Mouse (Mus musculus) lung, embryonic 14.5 days (tissue): ENCODE data around the gene Zmiz1. TPM values are rescaled to one million over a fixed set of nuclear protein-coding genes. Genes with fewer than 3 reads are reported as not detected.

Source experiments
- ATAC-seq: fragments of 200-750 bp; cut with Nextera tagmentation; 2 replicates; pipeline ENCODE4 v1.8.0; 2017; ENCODE audit warnings: mild to moderate bottlenecking, moderate TSS enrichment, moderate library complexity; ENCODE audit not compliant: insufficient read depth
- DNase-seq: peaks from one replicate; pipeline ENCODE4 v3.0.0-alpha.2; 2015
- H3K27ac ChIP-seq: fragments of 300-500 bp; sonication (generic); 2 replicates; pipeline ENCODE4 v1.5.1; 2014; ENCODE audit warnings: low read depth, mild to moderate bottlenecking, moderate library complexity
- H3K27me3 ChIP-seq: fragments of 300-500 bp; sonication (generic); 2 replicates; pipeline ENCODE4 v1.6.1; 2014; ENCODE audit warnings: low read length, control low read depth; ENCODE audit not compliant: insufficient read depth
- H3K36me3 ChIP-seq: fragments of 300-500 bp; sonication (generic); 2 replicates; pipeline ENCODE4 v1.6.1; 2014; ENCODE audit warnings: control low read depth; ENCODE audit not compliant: insufficient read depth
- H3K4me1 ChIP-seq: fragments of 300-500 bp; sonication (generic); 2 replicates; pipeline ENCODE4 v1.6.1; 2014; ENCODE audit warnings: antibody characterized with exemption, control low read depth; ENCODE audit not compliant: insufficient read depth
- H3K4me2 ChIP-seq: fragments of 300-500 bp; sonication (generic); 2 replicates; pipeline ENCODE4 v1.6.1; 2014; ENCODE audit warnings: mild to moderate bottlenecking
- H3K4me3 ChIP-seq: fragments of 300-500 bp; sonication (generic); 2 replicates; pipeline ENCODE4 v1.5.1; 2014; ENCODE audit warnings: low read depth, low read length
- H3K9ac ChIP-seq: fragments of 300-500 bp; sonication (generic); 2 replicates; pipeline ENCODE4 v1.6.1; 2014
- H3K9me3 ChIP-seq: fragments of 300-500 bp; sonication (generic); 2 replicates; pipeline ENCODE4 v1.6.1; 2016; ENCODE audit warnings: low read depth, low read length, control low read depth
- CTCF ChIP-seq: IDR thresholded peaks from 2 replicates; pipeline ENCODE4 v1.5.1; 2016; ENCODE audit warnings: antibody characterized with exemption, low read depth
- WGBS: fragments of 180-500 bp; shearing (Covaris S2); extraction: QIAGEN DNeasy Blood & Tissue Kit; methylation state at CpG from one replicate; pipeline ENCODE4 v1.1.7; 2014; 5-methylcytosine and 5-hydroxymethylcytosine counted together
- polyA plus RNA-seq: library from polyadenylated mRNA; unstranded; fragments of >200 nt; fragmentation: Nextera tagmentation; extraction: Ambion mirVana; gene quantifications from 2 replicates; pipeline ENCODE4 v1.2.1, GENCODE M21; 2014

Gene Zmiz1
- polyA plus RNA-seq, 1 experiment from 2014 or later = 33.5 TPM

GRCm38 (mm10) chr14:25619066-25619762 is 160.2 kb downstream of the Zmiz1 start:
- H3K4me1 ChIP-seq = 0 out of 2 replicates have a peak, but pooled peaks cover 2% of the 10 kb centered on the region
- no peak for ATAC-seq

DNA sequence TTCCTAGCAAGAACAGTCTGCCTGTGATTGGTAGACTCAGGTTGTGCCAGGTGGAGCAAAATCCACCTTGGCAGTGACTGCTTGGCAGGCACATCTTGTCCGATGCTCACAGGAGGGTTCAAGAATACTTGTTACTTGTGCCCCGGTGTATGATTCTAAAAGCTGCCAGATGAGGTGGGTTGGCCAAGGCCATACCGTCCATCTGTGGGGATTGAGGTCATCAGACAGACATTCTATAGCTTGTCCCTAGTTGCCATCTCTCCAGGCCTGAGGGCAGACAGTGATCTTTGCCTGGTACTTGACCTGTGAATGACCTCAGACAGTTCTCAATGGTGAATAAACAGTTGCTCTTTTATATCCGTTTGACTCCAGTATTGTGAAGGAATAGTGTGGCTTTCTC is 161.8 kb downstream of the Zmiz1 start:
- H3K27ac ChIP-seq = no peak overlapping the region
- H3K4me2 ChIP-seq = no peak overlapping the region
- DNase-seq (no peak), ATAC-seq (no peak)
- no peak overlapping the region for H3K4me3 ChIP-seq
- no peaks in the 10 kb centered on the region for H3K27me3 ChIP-seq
- TF ChIP-seq CTCF = no peak
- no peaks in the 10 kb centered on the region for H3K9me3 ChIP-seq
- H3K36me3 ChIP-seq = peaks cover 20% of the 10 kb centered on the region
- H3K9ac ChIP-seq = no peak overlapping the region
- 51% methylated on average over 4 of the region's 4 CpGs for WGBS
- no peaks in the 10 kb centered on the region for H3K4me1 ChIP-seq

More at GRCm38 (mm10) chr14:25619066-25619762, 160.2 kb downstream of the Zmiz1 start:
- H3K4me3 ChIP-seq = no peak overlapping the region
- TF ChIP-seq CTCF = no peak
- no peak overlapping the region for H3K9ac ChIP-seq
- no peaks in the 10 kb centered on the region for H3K9me3 ChIP-seq
- no peak overlapping the region for H3K4me2 ChIP-seq
- 75% methylated on average over 4 of the region's 4 CpGs for WGBS
- peaks cover 11% of the 10 kb centered on the region; the same call in 1 of the 2 replicates for H3K36me3 ChIP-seq
- no peaks in the 10 kb centered on the region for H3K27me3 ChIP-seq
- H3K27ac ChIP-seq = no peak overlapping the region
- no peak for DNase-seq

- DNase-seq (no peak), ATAC-seq (no peak)
- no peaks in the 10 kb centered on the region for H3K27me3 ChIP-seq
- no peak overlapping the region for H3K4me2 ChIP-seq
- H3K4me3 ChIP-seq = no peak overlapping the region
- H3K9me3 ChIP-seq = no peaks in the 10 kb centered on the region
- H3K4me1 ChIP-seq = no peaks in the 10 kb centered on the region
- peak overlapping the region; percentile 66; the same call in 1 of the 2 replicates for H3K27ac ChIP-seq
- peaks cover 21% of the 10 kb centered on the region for H3K36me3 ChIP-seq
- H3K9ac ChIP-seq = no peak overlapping the region
- TF ChIP-seq CTCF = no peak
- WGBS = 45% methylated on average over 7 of the region's 7 CpGs
These were observed 164.7 kb downstream of the Zmiz1 start for GRCm38 (mm10) chr14:25623698-25624097.

- H3K4me1 ChIP-seq = no peaks in the 10 kb centered on the region
- ATAC-seq (no peak), DNase-seq (no peak)
- no peak for TF ChIP-seq CTCF
- H3K9me3 ChIP-seq = no peaks in the 10 kb centered on the region
- H3K27ac ChIP-seq = no peak overlapping the region
- no peak overlapping the region for H3K4me2 ChIP-seq
- 66% methylated on average over 6 of the region's 6 CpGs for WGBS
- no peak overlapping the region for H3K9ac ChIP-seq
- no peak overlapping the region for H3K4me3 ChIP-seq
- H3K27me3 ChIP-seq = no peaks in the 10 kb centered on the region
- peaks cover 18% of the 10 kb centered on the region for H3K36me3 ChIP-seq
These were observed 165.7 kb downstream of the Zmiz1 start for GRCm38 (mm10) chr14:25624659-25625058.

GRCm38 (mm10) chr14:25627599-25628255 is 168.7 kb downstream of the Zmiz1 start:
- Histone ChIP-seq H3K4me2 (no peak overlapping the region), H3K4me3 (no peak overlapping the region), H3K27me3 (no peaks in the 10 kb centered on the region), H3K4me1 (no peaks in the 10 kb centered on the region), H3K36me3 (peaks cover 18% of the 10 kb centered on the region), H3K9ac (no peak overlapping the region), H3K27ac (no peak overlapping the region), H3K9me3 (no peaks in the 10 kb centered on the region)
- TF ChIP-seq CTCF = no peak
- ATAC-seq (peak; percentile 29; the same call in 1 of the 2 replicates), DNase-seq (no peak)
- WGBS = 61% methylated on average over 3 of the region's 3 CpGs

DNA sequence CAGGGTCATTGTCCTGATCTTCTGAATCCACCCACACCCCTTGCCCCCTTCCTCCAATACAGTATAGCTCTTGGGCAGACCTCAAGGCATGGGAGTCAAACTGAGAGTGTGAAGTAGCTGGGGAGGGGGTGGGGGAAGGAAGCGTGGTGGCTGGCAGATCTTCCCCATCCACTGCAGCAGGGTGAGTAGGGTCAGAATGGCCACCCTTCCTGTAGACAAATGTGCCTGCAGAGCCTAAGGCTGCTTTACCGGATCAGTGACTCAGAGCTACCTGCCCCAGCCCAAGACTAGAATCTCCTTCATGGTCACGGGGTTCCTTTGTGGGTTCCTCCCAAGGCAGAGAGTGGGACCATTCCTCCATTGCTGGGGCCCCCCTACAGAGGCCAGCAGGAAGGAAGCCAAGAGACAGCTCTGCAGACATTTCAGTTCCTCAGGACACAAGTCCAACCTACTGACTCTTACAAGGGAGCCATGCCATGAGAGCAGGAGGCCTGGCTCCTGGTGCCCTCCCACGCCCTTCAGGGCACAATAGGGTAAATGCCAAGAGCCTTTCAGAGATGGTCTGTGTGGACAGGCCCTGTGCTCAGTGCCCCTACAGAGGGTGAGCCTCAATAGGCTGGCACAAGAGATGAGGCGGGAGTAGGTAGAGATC is 169.6 kb downstream of the Zmiz1 start:
- no peaks in the 10 kb centered on the region for H3K27me3 ChIP-seq
- no peak overlapping the region for H3K4me3 ChIP-seq
- H3K27ac ChIP-seq = 0 out of 2 replicates have a peak overlapping the region, but pooled peaks have one; percentile 1
- no peaks in the 10 kb centered on the region for H3K4me1 ChIP-seq
- ATAC-seq = no peak
- peaks cover 18% of the 10 kb centered on the region for H3K36me3 ChIP-seq
- WGBS = 69% methylated on average over 5 of the region's 5 CpGs
- no peak overlapping the region for H3K9ac ChIP-seq
- H3K9me3 ChIP-seq = no peaks in the 10 kb centered on the region
- no peak for TF ChIP-seq CTCF
- no peak overlapping the region for H3K4me2 ChIP-seq
- no peak for DNase-seq
